Comparison of ENCODE assay signal across 27 mouse cellular contexts in the genomic region with DNA sequence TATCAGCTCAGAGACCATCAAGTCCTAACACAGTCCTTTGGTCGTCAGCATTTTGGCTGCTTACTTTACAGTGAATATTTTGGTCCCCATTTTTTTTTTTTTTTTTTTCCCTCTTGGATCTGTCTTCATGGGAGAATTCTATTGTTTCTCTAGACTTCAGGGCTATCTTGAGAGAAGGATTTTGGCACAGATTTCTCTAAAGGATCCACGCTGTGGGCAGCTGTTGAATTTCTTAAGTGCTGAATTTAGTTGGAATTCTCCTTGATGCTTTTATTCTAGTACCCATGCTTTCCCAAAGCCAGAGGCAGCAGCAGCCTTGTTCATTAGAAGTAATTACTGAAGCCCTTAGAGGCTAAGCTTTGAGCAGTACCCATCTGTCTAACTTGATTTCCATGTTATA.
DNase-seq lines count a peak whose midpoint lies in the region; ATAC-seq and TF ChIP-seq lines count a peak whose summit lies in the region.
"Had no signal": no experiment of that assay in that cellular context is flagged by ENCODE, and none has a peak within 500 bp of the region (broad histone marks: within the 10 kb centered on the region; RNA-seq: fewer than 3 reads in every experiment).

No protein-coding gene starts in this region.

- peak; percentile 70 for ATAC-seq in frontal cortex, adult (ENCODE audit: low TSS enrichment)
- no peak for ATAC-seq in lung, embryonic 14.5 days (ENCODE audit: insufficient read depth)
- ATAC-seq: activated CD4-positive, CD25-positive, alpha-beta regulatory T cell, adult 4 months; CD4-positive, CD25-positive, alpha-beta regulatory T cell, adult 4 months; forebrain, embryonic 13.5 days; forebrain, embryonic 15.5 days; forebrain, postnatal 0 days; Patski had no signal

- no peaks in the 10 kb centered on the region for H3K27me3 ChIP-seq in lung, embryonic 14.5 days (ENCODE audit: insufficient read depth, low read length)
- H3K27me3 ChIP-seq: CH12.LX; embryonic facial prominence, embryonic 13.5 days; embryonic facial prominence, embryonic 15.5 days; forebrain, embryonic 13.5 days; forebrain, embryonic 15.5 days; Patski had no signal

- no peak overlapping the region for H3K4me3 ChIP-seq in lung, embryonic 14.5 days (ENCODE audit: low read depth, low read length)
- H3K4me3 ChIP-seq: embryonic facial prominence, embryonic 13.5 days; embryonic facial prominence, embryonic 15.5 days; erythroblast, embryonic 14.5 days; forebrain, embryonic 13.5 days; forebrain, embryonic 15.5 days had no signal

- WGBS in lung, embryonic 14.5 days: 61% methylated on average over 2 of the region's 2 CpGs

- H3K4me2 ChIP-seq in lung, embryonic 14.5 days: no peak overlapping the region
- H3K4me2 ChIP-seq: embryonic facial prominence, embryonic 13.5 days; embryonic facial prominence, embryonic 15.5 days; forebrain, embryonic 13.5 days; forebrain, embryonic 15.5 days had no signal

- no peak for TF ChIP-seq CTCF in lung, embryonic 14.5 days (IDR thresholded peaks at IDR 0.05; ENCODE audit: low read depth)

- no peaks in the 10 kb centered on the region; the same call in 1 of the 2 replicates for H3K4me1 ChIP-seq in lung, embryonic 14.5 days (ENCODE audit: insufficient read depth)
- H3K4me1 ChIP-seq: embryonic facial prominence, embryonic 15.5 days; forebrain, embryonic 13.5 days; forebrain, embryonic 15.5 days had no signal

- no peak overlapping the region for H3K27ac ChIP-seq in lung, embryonic 14.5 days (ENCODE audit: low read depth)
- H3K27ac ChIP-seq: embryonic facial prominence, embryonic 13.5 days; embryonic facial prominence, embryonic 15.5 days; forebrain, embryonic 13.5 days; forebrain, embryonic 15.5 days had no signal

- H3K36me3 ChIP-seq in lung, embryonic 14.5 days (ENCODE audit: insufficient read depth): no peaks in the 10 kb centered on the region
- H3K36me3 ChIP-seq: embryonic facial prominence, embryonic 13.5 days; embryonic facial prominence, embryonic 15.5 days; forebrain, embryonic 15.5 days; G1E had no signal

- DNase-seq in frontal cortex, postnatal 14 days (ENCODE audit: low spot score in 2 of 2): no peak
- peak; percentile 13 for DNase-seq in lung, embryonic 14.5 days
- no peak for DNase-seq in lung, postnatal 36 days
- no peak for DNase-seq in gastrocnemius, postnatal 4 days (ENCODE audit: low spot score in 2 of 2)
- DNase-seq: adrenal gland, adult 8-10 months; adrenal gland, postnatal 14 days; adrenal gland, postnatal 36 days; B cell, adult 2 months; cerebellum, adult 11 months; cerebellum, adult 18-20 months; cerebellum, adult 8-10 months; cerebellum, adult 9-11 months; cerebellum, postnatal 14 days; cerebellum, postnatal 36 days; embryo, embryonic 11 days; forebrain, postnatal 0 days had no signal

- H3K9ac ChIP-seq in lung, embryonic 14.5 days: no peak overlapping the region
- H3K9ac ChIP-seq: embryonic facial prominence, embryonic 13.5 days; embryonic facial prominence, embryonic 15.5 days; forebrain, embryonic 13.5 days; forebrain, embryonic 15.5 days; forebrain, postnatal 0 days had no signal

- no peaks in the 10 kb centered on the region for H3K9me3 ChIP-seq in lung, embryonic 14.5 days (ENCODE audit: low read depth, low read length)
- H3K9me3 ChIP-seq: embryonic facial prominence, embryonic 13.5 days; embryonic facial prominence, embryonic 15.5 days; forebrain, embryonic 15.5 days; G1E had no signal
